Mouse (Mus musculus) gastrocnemius, postnatal 4 days (tissue): Measurements from ENCODE around the gene Tank. TPM values are rescaled to one million over a fixed set of nuclear protein-coding genes. Genes with fewer than 3 reads are reported as not detected.

Experiments used
- DNase-seq, 2 experiments: peaks; one replicate each; pipeline ENCODE4 v3.0.0; 2021 to 2022; ENCODE audit warnings: low spot score in 2 of 2, mixed read lengths in 2 of 2
- total RNA-seq, 2 experiments: library from RNA; stranded (reverse); gene quantifications; 2 replicates each; pipeline ENCODE4 v1.2.3; 2021

The Tank gene
- total RNA-seq, 2 experiments from 2014 or later: 17.5 to 22.0 TPM

- no peak for DNase-seq
These were observed 1.2 kb downstream of the Tank start for GRCm38 (mm10) chr2:61579501-61579990.

DNA sequence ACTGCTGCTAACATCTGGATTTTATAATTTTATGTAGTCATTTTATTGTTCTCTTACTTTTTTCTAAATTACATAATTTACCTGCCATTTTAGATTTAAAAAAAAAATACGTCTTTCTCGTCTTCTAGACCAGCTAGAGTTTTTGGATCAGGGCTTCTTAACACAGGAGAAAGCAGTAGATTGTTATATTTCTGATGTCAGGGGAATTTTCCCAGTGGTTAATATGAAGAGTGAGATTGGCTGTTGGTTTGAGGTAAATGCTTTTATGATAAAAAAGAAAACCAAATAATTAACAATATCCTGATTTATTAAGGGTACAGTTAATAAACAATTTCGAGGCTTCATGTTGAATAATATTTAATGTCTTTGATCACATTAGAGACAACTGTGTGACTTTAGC is 1.7 kb downstream of the Tank start:
- no peak for DNase-seq

- no peak for DNase-seq
These were observed 2.2 kb downstream of the Tank start for GRCm38 (mm10) chr2:61580555-61581080.

GRCm38 (mm10) chr2:61582578-61583315 is 4.4 kb downstream of the Tank start:
- DNase-seq: no peak

DNA sequence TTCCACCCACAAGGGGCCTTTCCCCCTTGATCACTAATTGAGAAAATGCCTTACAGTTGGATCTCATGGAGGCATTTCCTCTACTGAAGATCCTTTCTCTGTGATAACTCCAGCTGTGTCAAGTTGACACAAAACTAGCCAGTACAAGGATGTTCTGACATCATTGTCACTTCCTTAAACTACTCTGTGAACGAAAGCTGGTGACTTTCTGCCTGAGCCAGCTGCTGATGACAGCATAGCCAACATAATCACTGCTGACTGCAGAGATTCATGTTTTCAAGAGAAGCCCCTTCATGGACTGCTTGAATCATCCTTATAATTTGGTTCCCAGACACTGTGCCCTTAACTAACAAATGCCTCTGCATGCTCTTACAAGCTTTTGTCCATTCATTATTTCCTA is 7.1 kb downstream of the Tank start:
- no peak for DNase-seq

DNA sequence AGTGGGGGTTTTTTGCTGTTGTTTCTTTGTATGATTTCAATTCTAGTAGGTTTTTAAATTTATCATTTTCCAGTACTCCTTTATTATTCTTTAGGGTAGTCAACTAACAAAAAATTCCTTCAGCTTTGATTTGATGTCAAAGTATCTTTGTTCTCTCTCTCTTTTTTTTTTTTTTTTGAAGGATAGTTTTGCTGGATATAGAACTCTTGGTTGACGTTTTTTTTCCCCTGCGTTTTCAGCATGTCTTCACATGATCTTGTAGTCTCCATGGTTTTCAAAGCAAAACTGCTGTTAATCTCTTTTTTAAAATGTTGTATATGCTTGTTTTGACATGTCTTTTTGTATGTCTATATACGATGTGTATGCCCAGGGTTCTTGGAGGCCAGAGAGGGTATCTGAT is 7.8 kb downstream of the Tank start:
- DNase-seq: no peak

DNA sequence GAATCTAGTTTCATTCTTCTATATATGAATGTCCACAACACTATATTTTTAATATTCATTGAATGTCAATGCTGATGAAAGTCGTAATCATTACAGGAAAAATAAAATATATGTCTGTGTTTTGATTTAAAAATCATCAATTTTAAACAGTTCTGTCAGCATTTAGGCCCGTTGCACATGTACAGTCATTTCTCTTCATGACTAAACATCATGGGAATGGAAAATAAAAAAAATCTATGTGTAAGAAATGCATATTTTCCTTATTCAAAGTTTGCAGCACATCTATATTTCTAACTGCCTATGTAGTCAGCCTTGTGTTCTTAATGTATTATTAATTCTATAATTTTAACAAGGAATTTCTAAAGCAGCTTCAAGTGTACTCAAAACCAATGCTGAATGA is 12.4 kb downstream of the Tank start:
- no peak for DNase-seq

GRCm38 (mm10) chr2:61592095-61592494 is 13.7 kb downstream of the Tank start:
- no peak for DNase-seq

DNA sequence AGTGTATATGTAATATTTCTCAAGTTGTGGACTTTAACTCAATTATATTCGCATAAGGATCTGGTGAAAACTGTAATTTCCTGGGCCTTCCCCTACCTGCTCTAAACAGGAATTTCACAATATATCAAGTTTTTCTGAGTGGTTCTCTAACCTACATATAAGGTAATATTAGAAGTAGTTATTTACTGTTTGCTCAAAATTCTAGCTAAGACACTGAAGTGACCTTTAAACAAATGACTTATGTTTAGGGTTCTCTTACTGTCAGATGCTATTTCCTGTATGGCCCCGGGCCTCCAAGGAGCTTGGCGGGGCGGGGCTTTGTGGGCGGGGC is 14.3 kb downstream of the Tank start:
- no peak for DNase-seq

DNA sequence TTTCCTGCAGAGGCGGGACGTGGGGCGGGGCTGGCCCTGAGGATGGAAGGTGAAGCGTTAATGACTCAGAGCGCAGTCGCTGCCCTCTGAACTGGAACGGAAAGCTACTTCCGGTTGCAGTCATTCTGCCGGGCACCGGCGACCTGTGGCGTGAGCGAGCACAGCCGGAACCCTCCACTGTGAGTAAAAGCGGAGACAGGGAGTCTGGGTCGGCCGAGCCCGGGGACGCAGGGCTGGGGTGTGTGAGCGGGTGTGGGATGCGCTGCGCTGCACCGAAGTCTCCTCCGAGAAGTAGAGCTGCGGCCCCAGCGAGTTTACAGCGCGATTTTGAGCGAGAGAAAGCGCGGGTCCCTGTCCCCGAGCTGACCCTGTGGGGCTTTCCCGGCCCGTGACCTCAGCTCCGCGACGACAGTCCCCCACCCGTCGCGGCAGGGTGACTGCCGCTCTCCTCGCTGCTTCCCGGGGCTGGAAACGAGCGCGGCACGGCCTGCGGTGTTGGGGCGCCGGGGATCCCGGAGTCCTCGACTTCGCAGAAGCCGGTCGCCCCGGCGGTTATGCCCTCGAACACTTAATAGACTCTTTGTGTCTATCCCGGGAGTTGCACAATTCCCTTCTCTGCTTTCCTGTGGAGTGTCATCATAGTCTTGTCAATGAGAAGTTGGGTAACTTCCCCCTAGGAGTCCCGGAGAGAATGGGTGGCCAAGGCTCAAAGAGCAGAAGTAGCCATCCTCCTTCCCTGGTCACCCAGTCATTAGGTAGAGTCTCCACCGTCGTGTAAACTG is 14.8 kb downstream of the Tank start:
- DNase-seq: peak; percentile 81 to 93

GRCm38 (mm10) chr2:61593871-61594304 is 15.5 kb downstream of the Tank start:
- no peak for DNase-seq

GRCm38 (mm10) chr2:61599730-61600129 is 21.3 kb downstream of the Tank start:
- DNase-seq: no peak

GRCm38 (mm10) chr2:61603461-61603860 is 25.1 kb downstream of the Tank start:
- no peak for DNase-seq

- DNase-seq: no peak
These were observed 28.6 kb downstream of the Tank start for GRCm38 (mm10) chr2:61606942-61607341.

DNA sequence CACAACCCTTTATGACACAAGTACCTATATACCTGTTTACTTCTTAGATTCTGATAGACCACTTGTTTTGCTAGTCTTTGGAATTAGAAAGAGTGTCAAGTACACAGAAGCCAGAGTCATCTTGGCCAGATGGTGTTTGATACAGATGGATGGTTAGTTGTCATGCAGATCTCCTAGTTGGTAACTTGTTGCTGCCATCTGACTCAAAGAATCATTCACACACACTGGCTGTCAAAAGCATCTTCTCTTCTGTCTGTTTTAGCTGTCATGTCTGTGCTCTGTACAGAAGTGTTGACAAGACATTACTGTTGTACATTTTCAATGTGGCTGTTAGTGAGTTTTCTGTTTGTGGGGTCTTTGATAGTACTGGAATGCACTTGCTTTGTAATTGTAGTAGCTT is 45.6 kb downstream of the Tank start:
- DNase-seq: no peak

DNA sequence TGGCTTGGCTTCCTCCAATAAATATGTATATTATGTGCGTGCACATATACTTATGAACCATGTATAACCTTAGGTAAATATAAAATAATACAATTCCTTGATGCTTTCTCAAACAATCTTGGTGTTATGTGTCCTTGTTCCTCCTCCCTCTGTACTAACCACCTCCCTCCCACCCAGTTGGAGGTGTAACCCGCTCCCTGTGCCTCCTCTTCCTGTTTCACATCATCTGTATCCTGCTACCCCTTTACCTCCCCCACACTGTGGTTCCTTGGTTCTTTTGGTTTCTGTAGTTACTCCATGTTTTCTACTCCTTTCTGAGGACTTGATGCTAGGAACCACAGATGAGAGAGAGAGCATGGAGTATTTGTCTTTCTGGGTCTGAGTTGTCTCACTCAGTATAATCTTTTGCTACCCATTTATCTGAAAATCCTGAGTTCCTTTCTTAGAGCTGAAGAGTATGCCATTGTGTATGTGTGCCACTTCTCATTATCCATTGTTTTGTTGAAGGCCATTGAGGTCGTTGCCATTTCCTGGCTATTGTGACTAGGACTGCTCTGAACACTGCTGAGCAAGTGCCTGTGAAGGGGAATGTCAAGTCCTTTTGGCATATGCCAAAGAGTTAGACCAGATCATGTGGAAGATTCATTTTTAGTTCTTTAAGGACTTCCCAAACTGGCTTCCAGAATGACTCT is 52.6 kb downstream of the Tank start:
- no peak for DNase-seq

DNA sequence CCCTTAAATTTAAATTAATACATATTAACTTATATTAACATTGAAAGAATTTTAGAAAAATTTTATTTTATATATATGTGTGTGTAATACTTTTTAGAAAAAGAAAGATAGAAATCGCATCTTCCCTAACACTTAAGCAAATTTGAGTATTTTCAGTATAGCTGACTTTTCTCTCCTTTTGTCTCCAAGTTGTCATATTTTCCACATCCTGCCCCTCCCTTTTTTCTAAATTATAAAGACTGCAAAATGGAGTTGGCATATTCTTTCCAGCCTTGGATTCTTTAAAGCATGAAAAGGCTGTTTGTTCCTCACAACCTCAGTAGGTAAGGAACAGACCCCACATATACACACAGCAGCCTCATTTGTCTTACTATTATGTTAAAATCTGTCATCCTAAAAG is 56.7 kb downstream of the Tank start:
- DNase-seq: no peak

DNA sequence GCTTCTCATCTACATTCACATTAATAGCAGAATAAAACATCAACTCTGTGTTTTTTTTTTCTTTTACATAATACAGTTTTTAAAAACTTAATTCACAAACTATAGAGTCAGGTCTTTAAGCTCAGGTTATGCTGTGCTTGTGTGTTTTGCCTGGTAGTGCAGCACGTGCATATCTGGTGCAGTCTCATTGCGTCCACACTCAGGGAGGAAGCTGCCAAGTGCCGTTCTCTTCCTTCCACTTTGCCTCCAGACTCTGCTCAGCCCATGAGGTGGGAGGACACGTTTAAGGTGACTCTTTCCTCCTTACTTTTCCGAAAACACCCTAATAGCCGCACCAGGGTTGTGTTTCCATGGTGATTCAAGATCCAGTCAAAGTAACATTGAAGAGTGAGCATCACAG is 59.8 kb downstream of the Tank start:
- no peak for DNase-seq

DNA sequence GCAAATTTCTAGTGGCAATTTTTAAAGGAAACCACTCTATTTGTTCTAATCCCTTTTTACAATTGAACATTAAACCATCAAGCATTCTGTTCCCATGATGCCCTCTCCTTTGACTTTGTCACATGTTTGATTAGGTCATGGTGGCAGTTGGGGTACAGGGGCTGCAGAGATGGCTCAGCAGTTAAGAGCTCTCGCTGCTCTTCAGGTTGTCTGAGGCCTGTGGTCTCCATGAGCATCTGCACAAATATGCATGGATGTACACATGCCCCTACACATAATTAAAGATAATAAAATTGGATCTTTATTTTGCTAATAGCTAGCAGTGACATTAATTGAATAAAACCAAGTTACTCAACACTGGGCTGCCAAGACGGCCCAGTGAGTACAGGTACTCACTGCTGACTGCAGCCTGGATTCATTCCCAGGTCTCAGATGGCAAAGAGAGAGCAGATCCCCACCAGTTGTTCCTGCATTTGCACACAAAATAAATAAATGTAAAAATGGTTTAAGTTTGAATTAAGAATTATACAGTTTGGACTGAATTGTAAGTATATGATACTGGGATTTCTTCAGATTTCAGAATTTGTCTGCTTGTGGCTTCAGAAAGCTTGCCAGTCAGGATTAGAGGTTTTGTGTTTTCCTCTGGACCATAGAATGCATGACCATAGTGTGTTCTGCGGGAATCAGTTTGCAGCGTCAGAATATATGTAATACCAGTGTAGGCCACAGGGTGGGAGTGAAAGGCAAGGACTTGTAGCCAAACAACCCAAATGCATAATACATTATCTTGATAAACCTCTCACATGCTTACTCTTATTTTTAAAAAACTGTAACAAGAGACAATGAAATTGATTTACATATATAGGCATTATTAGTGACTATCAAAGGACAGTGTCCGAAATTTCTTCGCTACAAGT is 64.3 kb downstream of the Tank start:
- peak in 1 of 2 experiments; percentile 32 for DNase-seq

GRCm38 (mm10) chr2:61651206-61651605 is 72.8 kb downstream of the Tank start:
- DNase-seq: no peak

- no peak for DNase-seq
These were observed 73.3 kb downstream of the Tank start for GRCm38 (mm10) chr2:61651640-61652039.
